Mouse (Mus musculus): ENCODE measurements around the gene Plek. TPM values are rescaled to one million over a fixed set of nuclear protein-coding genes. Genes with fewer than 3 reads are reported as not detected.
"Not testable (repeated sequence)": the region's sequence is repeated elsewhere in the genome, so short reads cannot be mapped to it uniquely, and the experiment has no call there.

Gene Plek
- polyA plus RNA-seq, 1 experiment: not detected

DNA sequence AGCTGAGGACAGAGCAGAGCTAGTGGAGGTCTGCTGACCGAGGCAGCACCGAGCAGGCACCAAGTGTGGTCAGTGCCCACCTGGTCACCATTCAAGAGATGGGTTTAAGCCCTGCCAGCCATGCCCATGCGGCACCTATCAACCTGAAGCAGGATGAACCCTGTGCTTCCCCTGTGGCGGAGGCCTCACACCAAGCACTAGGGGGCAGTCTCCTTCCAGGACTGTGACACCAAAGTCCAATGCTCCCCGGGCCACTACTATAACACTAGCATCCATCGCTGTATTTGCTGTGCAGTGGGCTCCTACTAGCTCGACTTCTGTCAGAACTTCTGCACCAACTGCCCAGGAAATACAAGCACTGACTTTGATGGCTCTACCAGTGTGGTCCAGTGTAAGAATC, 32.9 kb downstream of the Plek start:
- Histone ChIP-seq H3K4me3 (ENCODE audit: low read depth, low read length) (no peak overlapping the region), H3K27me3 (ENCODE audit: control insufficient read depth, insufficient read depth, low read length, poor library complexity, severe bottlenecking) (no peaks in the 10 kb centered on the region), H3K9ac (ENCODE audit: low read depth, poor library complexity, severe bottlenecking) (no peak overlapping the region), H3K4me1 (ENCODE audit: control insufficient read depth, insufficient read depth, low read length) (no peaks in the 10 kb centered on the region), H3K9me3 (replicated peaks; ENCODE audit: control insufficient read depth, insufficient read depth, low read length, poor library complexity, severe bottlenecking) (peaks cover 2% of the 10 kb centered on the region; the same call in 1 of the 2 replicates), H3K27ac (ENCODE audit: insufficient read depth, low read length) (no peak overlapping the region), H3K36me3 (ENCODE audit: control insufficient read depth, insufficient read depth, low read length, poor library complexity, severe bottlenecking) (no peaks in the 10 kb centered on the region)
- peak; percentile 39 for TF ChIP-seq CTCF (IDR thresholded peaks at IDR 0.05; ENCODE audit: low read depth, low read length)
- TF ChIP-seq POLR2A (IDR thresholded peaks at IDR 0.05; ENCODE audit: insufficient read depth, low read length): no peak

DNA sequence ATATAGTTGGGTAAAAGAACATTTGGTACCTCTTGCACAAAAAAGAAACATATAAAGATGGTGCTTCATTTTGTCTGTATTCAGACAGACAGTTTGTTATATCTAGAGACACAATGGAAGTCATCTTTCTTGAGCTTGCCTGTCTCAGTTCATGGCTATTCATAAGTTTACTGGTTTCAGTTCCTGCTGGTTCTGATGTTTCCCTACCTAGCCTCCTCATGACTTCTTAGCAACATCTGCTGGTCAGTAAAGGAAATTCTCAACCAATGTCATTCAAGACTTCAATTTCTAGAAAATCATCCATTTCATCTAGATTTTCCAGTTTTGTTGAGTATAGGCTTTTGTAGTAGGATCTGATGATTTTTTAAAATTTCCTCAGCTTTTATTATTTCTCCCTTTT, 39.2 kb downstream of the Plek start:
- no peak overlapping the region for H3K27ac ChIP-seq (ENCODE audit: insufficient read depth, low read length)
- no peak overlapping the region for H3K4me3 ChIP-seq (ENCODE audit: low read depth, low read length)
- H3K9ac ChIP-seq (ENCODE audit: low read depth, poor library complexity, severe bottlenecking): no peak overlapping the region
- TF ChIP-seq POLR2A (IDR thresholded peaks at IDR 0.05; ENCODE audit: insufficient read depth, low read length) (no peak), EP300 (IDR thresholded peaks at IDR 0.05; ENCODE audit: insufficient read depth, low read depth, low read length) (no peak), CTCF (IDR thresholded peaks at IDR 0.05; ENCODE audit: low read depth, low read length) (no peak)
- no peaks in the 10 kb centered on the region for H3K9me3 ChIP-seq (replicated peaks; ENCODE audit: control insufficient read depth, insufficient read depth, low read length, poor library complexity, severe bottlenecking)
- no peaks in the 10 kb centered on the region for H3K27me3 ChIP-seq (ENCODE audit: control insufficient read depth, insufficient read depth, low read length, poor library complexity, severe bottlenecking)
- no peaks in the 10 kb centered on the region for H3K4me1 ChIP-seq (ENCODE audit: control insufficient read depth, insufficient read depth, low read length)
- H3K36me3 ChIP-seq (ENCODE audit: control insufficient read depth, insufficient read depth, low read length, poor library complexity, severe bottlenecking): no peaks in the 10 kb centered on the region

DNA sequence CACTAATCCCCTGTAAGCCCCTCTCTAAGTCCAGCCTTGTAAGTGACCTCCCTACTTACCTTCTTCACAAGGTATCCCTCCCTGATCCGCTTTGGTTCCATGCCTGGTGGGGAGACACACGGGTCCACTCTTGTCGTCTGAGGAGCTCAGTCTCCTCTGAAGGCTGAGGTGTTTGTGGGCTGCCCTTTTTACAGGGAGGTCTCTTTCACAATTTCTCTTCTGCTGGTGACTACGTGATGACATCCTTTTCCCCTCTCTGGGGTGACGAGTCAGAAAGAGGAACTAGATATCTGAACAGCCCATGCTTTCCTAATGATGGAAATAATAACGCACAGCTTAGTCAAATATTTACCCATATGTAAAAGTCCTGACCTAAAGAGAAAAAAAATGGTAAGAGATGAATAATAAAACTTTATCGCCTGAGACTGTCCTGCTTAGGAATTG, 43.7 kb downstream of the Plek start:
- Histone ChIP-seq H3K36me3 (ENCODE audit: control insufficient read depth, insufficient read depth, low read length, poor library complexity, severe bottlenecking) (no peaks in the 10 kb centered on the region), H3K4me1 (ENCODE audit: control insufficient read depth, insufficient read depth, low read length) (no peaks in the 10 kb centered on the region), H3K4me3 (ENCODE audit: low read depth, low read length) (no peak overlapping the region), H3K27me3 (ENCODE audit: control insufficient read depth, insufficient read depth, low read length, poor library complexity, severe bottlenecking) (no peaks in the 10 kb centered on the region), H3K9me3 (replicated peaks; ENCODE audit: control insufficient read depth, insufficient read depth, low read length, poor library complexity, severe bottlenecking) (no peaks in the 10 kb centered on the region), H3K9ac (ENCODE audit: low read depth, poor library complexity, severe bottlenecking) (no peak overlapping the region), H3K27ac (ENCODE audit: insufficient read depth, low read length) (no peak overlapping the region)
- TF ChIP-seq POLR2A (IDR thresholded peaks at IDR 0.05; ENCODE audit: insufficient read depth, low read length): no peak
- no peak for TF ChIP-seq EP300 (IDR thresholded peaks at IDR 0.05; ENCODE audit: insufficient read depth, low read depth, low read length)
- TF ChIP-seq CTCF (IDR thresholded peaks at IDR 0.05; ENCODE audit: low read depth, low read length): no peak

DNA sequence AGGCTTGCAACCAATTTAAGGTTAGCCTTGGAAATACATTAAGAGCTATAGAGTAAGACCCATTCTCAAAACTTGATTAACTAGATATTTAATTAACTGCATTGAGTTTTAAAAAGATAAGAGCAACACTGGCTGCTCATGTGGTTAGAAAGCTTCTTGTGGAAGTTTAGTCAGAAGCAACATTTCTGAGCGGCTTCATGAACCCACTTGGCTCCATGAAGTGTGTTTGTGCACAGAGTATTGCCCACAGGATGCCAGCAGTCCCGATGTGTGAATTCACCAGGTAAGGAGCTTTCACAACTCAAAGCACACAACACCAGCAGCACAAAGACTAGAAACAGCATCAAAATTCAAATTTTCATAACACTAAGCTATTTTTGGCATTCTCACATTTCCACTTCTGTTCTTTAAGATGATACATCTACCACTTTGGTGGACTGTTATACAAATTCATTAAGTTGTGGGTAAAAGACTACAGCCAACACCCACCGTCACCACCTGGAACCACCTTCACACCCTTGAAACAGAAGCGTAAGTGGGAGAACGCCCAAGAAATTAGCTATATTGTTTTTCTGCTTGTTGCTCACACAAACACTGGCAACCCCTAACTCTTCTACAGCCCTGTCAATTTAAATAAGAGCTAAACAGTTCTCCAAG, 44.5 kb downstream of the Plek start:
- Histone ChIP-seq H3K27ac (ENCODE audit: insufficient read depth, low read length) (no peak overlapping the region), H3K36me3 (ENCODE audit: control insufficient read depth, insufficient read depth, low read length, poor library complexity, severe bottlenecking) (no peaks in the 10 kb centered on the region), H3K4me3 (ENCODE audit: low read depth, low read length) (no peak overlapping the region), H3K4me1 (ENCODE audit: control insufficient read depth, insufficient read depth, low read length) (no peaks in the 10 kb centered on the region), H3K9me3 (replicated peaks; ENCODE audit: control insufficient read depth, insufficient read depth, low read length, poor library complexity, severe bottlenecking) (no peaks in the 10 kb centered on the region), H3K9ac (ENCODE audit: low read depth, poor library complexity, severe bottlenecking) (no peak overlapping the region), H3K27me3 (ENCODE audit: control insufficient read depth, insufficient read depth, low read length, poor library complexity, severe bottlenecking) (no peaks in the 10 kb centered on the region)
- no peak for TF ChIP-seq POLR2A (IDR thresholded peaks at IDR 0.05; ENCODE audit: insufficient read depth, low read length)
- no peak for TF ChIP-seq CTCF (IDR thresholded peaks at IDR 0.05; ENCODE audit: low read depth, low read length)
- no peak for TF ChIP-seq EP300 (IDR thresholded peaks at IDR 0.05; ENCODE audit: insufficient read depth, low read depth, low read length)

DNA sequence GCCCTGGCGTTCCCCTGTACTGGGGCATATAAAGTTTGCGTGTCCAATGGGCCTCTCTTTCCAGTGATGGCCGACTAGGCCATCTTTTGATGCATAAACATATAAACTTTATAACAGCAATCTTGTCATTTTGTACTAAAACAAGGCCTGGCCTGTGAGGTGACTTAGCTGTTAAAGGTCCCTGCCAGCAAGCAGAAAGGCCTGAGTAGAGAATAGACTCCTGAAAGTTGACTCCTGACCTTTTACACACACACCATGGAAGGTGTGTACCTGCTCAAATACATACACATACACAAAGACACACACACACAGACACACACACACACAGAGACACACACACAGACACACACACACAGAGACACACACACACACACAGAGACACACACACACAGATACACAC, 45.7 kb downstream of the Plek start:
- H3K27me3 ChIP-seq (ENCODE audit: control insufficient read depth, insufficient read depth, low read length, poor library complexity, severe bottlenecking); H3K36me3 ChIP-seq (ENCODE audit: control insufficient read depth, insufficient read depth, low read length, poor library complexity, severe bottlenecking); H3K4me1 ChIP-seq (ENCODE audit: control insufficient read depth, insufficient read depth, low read length); H3K9ac ChIP-seq (ENCODE audit: low read depth, poor library complexity, severe bottlenecking); H3K4me3 ChIP-seq (ENCODE audit: low read depth, low read length); H3K27ac ChIP-seq (ENCODE audit: insufficient read depth, low read length); H3K9me3 ChIP-seq (replicated peaks; ENCODE audit: control insufficient read depth, insufficient read depth, low read length, poor library complexity, severe bottlenecking): not testable (repeated sequence)

DNA sequence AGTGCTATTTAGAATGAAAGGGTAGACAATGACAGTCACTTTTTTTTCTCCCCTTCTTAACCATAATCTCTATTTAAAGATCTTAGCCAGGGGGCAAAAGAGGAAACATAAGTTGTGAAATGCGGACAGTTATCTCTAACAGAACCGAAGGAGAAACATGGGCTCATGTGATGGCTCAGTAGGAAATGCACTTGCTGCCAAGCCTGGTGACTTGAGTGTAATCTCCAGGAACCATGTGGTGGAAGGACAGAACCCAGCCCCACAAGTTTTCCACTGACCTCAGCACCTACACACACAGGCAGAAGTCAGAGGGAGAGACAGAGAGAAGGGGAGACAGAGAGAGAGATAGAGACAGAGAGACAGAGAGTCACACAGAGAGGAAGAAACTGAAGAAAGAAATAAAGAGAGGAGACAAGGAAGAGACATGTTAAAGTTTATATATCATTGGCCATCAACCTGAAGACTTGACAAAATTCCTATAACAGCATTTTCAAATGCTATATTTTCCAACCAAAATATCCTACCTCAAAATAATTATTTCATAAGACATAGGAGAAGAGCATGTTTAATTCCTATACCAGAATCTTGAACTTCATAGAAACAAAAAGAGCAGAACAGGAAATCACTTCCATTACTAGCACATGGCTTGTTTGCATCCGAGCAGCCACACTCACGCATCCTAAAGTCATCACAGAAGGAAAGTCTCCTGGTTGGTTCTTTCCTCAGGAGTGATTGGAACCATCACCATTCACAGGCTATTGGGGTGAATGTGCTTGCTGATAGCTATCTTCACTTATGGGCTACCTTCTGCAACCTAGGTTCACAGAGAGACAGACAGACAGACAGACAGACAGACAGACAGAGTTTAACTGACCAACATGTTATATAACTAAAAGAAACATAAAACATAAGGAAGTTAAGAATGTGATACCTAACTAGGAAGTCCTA, 47.0 kb downstream of the Plek start:
- H3K9me3 ChIP-seq (replicated peaks; ENCODE audit: control insufficient read depth, insufficient read depth, low read length, poor library complexity, severe bottlenecking): no peaks in the 10 kb centered on the region
- no peaks in the 10 kb centered on the region for H3K4me1 ChIP-seq (ENCODE audit: control insufficient read depth, insufficient read depth, low read length)
- H3K36me3 ChIP-seq (ENCODE audit: control insufficient read depth, insufficient read depth, low read length, poor library complexity, severe bottlenecking): no peaks in the 10 kb centered on the region
- H3K4me3 ChIP-seq (ENCODE audit: low read depth, low read length): no peak overlapping the region
- H3K9ac ChIP-seq (ENCODE audit: low read depth, poor library complexity, severe bottlenecking): no peak overlapping the region
- TF ChIP-seq CTCF (IDR thresholded peaks at IDR 0.05; ENCODE audit: low read depth, low read length) (no peak), EP300 (IDR thresholded peaks at IDR 0.05; ENCODE audit: insufficient read depth, low read depth, low read length) (no peak), POLR2A (IDR thresholded peaks at IDR 0.05; ENCODE audit: insufficient read depth, low read length) (no peak)
- no peak overlapping the region for H3K27ac ChIP-seq (ENCODE audit: insufficient read depth, low read length)
- H3K27me3 ChIP-seq (ENCODE audit: control insufficient read depth, insufficient read depth, low read length, poor library complexity, severe bottlenecking): no peaks in the 10 kb centered on the region
